Mouse (Mus musculus) cortical plate, adult 2 months (tissue): ENCODE data around the gene Sys1.

Experiments
- CTCF ChIP-seq: fragments of 200-500 bp; IDR thresholded peaks from 2 replicates; pipeline ENCODE4 v1.5.1; 2011; ENCODE audit warnings: mild to moderate bottlenecking, control low read depth, low read length; ENCODE audit not compliant: insufficient read depth; ENCODE audit errors: extremely low read depth
- POLR2A ChIP-seq: fragments of 200-500 bp; IDR thresholded peaks from 2 replicates; pipeline ENCODE4 v1.6.1; 2011; ENCODE audit warnings: mild to moderate bottlenecking, low read length, control low read depth; ENCODE audit not compliant: insufficient read depth; ENCODE audit errors: extremely low read depth

DNA sequence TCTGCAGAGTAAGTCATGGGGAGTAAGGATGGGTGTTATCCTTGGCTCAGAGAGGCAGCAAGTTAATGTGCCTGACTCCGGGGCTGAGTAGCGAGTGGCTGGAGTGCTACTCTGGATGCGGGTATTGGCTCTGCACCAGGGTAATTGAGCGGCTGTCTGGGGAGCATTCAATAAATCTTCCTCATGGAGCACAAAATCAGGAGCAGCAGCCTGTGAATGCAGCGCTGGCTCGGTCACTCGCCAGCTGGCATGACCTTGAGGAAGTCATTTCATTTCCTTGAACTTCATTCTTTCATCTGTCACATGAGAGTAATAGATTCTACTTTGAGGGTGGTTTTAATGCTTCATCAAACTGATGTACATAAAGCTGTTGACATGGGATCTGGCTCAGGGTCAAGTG lies 43.7 kb downstream of the Sys1 start:
- no peak for TF ChIP-seq POLR2A
- no peak for TF ChIP-seq CTCF
